Mouse (Mus musculus) forebrain, embryonic 14.5 days (tissue): ENCODE results near the gene Wdr3. TPM values are rescaled to one million over a fixed set of nuclear protein-coding genes. Genes with fewer than 3 reads are reported as not detected.

Experiments used
- ATAC-seq: fragments of 200-750 bp; cut with Nextera tagmentation; 2 replicates; pipeline ENCODE4 v1.8.0; 2017; ENCODE audit warnings: mild to moderate bottlenecking, moderate library complexity
- DNase-seq: peaks from one replicate; pipeline ENCODE4 v3.0.0-alpha.2; 2015; ENCODE audit warnings: low spot score
- H3K27ac ChIP-seq: fragments of 300-500 bp; sonication (generic); 2 replicates; pipeline ENCODE4 v1.5.1; 2014; ENCODE audit warnings: low read depth, mild to moderate bottlenecking, control low read depth, low read length, moderate library complexity
- H3K27me3 ChIP-seq: fragments of 300-500 bp; sonication (generic); replicated peaks from 2 replicates; pipeline ENCODE4 v1.6.1; 2014; ENCODE audit warnings: low read length, control low read depth, mixed read lengths; ENCODE audit not compliant: control insufficient read depth, insufficient read depth
- H3K36me3 ChIP-seq: fragments of 300-500 bp; sonication (generic); 2 replicates; pipeline ENCODE4 v1.6.1; 2014; ENCODE audit warnings: low read length, control low read depth; ENCODE audit not compliant: control insufficient read depth, insufficient read depth
- H3K4me1 ChIP-seq: fragments of 300-500 bp; sonication (generic); 2 replicates; pipeline ENCODE4 v1.6.1; 2014; ENCODE audit warnings: antibody characterized with exemption, low read length, control low read depth; ENCODE audit not compliant: control insufficient read depth, insufficient read depth
- H3K4me2 ChIP-seq: fragments of 300-500 bp; sonication (generic); 2 replicates; pipeline ENCODE4 v1.6.1; 2014; ENCODE audit warnings: mild to moderate bottlenecking, control low read depth, low read length
- H3K4me3 ChIP-seq: fragments of 300-500 bp; sonication (generic); 2 replicates; pipeline ENCODE4 v1.5.1; 2014; ENCODE audit warnings: low read depth, low read length, control low read depth
- H3K9ac ChIP-seq: fragments of 300-500 bp; sonication (generic); 2 replicates; pipeline ENCODE4 v1.6.1; 2014; ENCODE audit warnings: mild to moderate bottlenecking, low read length, control low read depth, moderate library complexity
- H3K9me3 ChIP-seq: fragments of 300-500 bp; sonication (generic); replicated peaks from 2 replicates; pipeline ENCODE4 v1.6.1; 2016; ENCODE audit warnings: low read length, control low read depth, mixed read lengths; ENCODE audit not compliant: control insufficient read depth
- WGBS: fragments of 180-500 bp; shearing (Covaris S2); extraction: QIAGEN DNeasy Blood & Tissue Kit; methylation state at CpG from one replicate; pipeline ENCODE4 v1.1.7; 2014; 5-methylcytosine and 5-hydroxymethylcytosine counted together
- polyA plus RNA-seq: library from polyadenylated mRNA; unstranded; fragments of >200 nt; fragmentation: Nextera tagmentation; extraction: Ambion mirVana; gene quantifications from 2 replicates; pipeline ENCODE4 v1.2.1, GENCODE M21; 2014

The Wdr3 gene
- 43.7 and 43.8 TPM in 2 replicates for polyA plus RNA-seq

DNA sequence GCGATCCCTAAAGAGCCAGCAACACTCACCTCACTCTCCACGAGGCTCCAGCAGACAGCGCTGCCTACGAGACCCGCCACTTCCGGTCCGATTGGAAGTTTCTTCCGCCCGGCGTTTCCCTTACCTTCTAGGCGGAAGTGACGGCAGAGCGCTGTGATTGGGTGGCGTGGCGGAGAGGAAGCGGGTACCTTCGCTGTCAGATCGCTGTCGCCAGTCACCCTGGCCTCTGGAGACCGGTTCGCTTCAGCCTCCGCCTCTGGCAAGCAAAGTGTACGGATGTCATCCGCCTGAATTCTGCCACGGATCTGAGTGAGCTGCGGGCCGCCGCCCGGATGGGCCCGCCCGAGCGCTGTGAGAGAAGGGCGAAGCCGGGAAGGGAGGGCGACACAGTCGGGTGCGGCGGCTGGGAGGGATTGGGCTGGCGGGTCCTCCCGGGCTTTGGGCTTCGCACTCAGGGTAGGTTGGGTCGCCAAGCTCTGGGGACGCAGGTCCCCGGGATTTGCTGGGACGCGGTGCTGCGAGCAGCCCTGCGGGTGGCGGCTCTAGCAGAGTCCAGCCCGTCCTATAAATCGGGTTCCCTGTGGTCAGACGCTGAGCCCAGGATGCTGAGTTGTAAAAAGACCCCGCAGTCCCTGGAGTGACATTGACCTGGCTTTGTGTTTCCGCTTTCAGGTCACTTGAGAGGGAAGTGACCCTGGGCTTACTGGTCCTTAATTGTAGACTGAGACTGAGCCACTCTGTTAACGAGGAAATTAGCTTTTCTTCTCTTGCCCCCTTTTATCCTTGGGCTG is at the start of gene Wdr3, which contains the start of gene Gdap2:
Wdr3 (minus strand) TSS at position 93 of the 791 bp plus-strand sequence.
Gdap2 (plus strand) TSS at position 67 of the 791 bp plus-strand sequence.
- peak within 1 kb of the TSS; percentile 86 for H3K9ac ChIP-seq
- H3K9me3 ChIP-seq = no peaks in the 10 kb centered on the region
- H3K36me3 ChIP-seq = peaks cover 22% of the 10 kb centered on the region
- peaks cover 7% of the 10 kb centered on the region; the same call in 1 of the 2 replicates for H3K4me1 ChIP-seq
- peak within 1 kb of the TSS; percentile 84 for H3K4me3 ChIP-seq
- ATAC-seq = peak; percentile 99
- H3K4me2 ChIP-seq = peak within 1 kb of the TSS; percentile 85
- peak; percentile 99 for DNase-seq
- no peaks in the 10 kb centered on the region for H3K27me3 ChIP-seq
- peak within 1 kb of the TSS; percentile 87 for H3K27ac ChIP-seq
- WGBS = under 1% methylated on average over 55 of the region's 55 CpGs

DNA sequence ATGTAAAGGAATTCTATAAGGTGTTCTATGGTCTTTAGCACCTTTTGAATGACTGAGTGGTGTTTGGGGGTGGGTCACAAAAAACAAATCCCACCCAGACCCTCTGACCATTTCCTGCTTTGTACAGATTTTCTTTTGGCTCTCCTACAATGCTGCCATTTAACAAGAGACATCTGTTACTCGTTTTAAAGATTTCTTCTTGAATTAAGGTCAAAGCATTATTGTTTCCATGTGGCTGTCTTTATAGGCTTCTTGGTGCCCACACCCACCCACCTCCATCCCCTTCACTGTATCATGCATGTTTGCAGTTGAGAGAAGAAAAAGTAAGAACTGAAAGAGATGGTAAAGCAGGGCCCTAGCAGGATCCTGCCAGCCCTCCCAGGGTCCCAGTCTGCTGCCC is 44.8 kb upstream of the Wdr3 start:
- H3K36me3 ChIP-seq = peaks cover 47% of the 10 kb centered on the region
- no peak overlapping the region for H3K27ac ChIP-seq
- H3K27me3 ChIP-seq = no peaks in the 10 kb centered on the region
- DNase-seq (no peak), ATAC-seq (no peak)
- H3K4me3 ChIP-seq = no peak overlapping the region
- H3K9ac ChIP-seq = no peak overlapping the region
- H3K4me1 ChIP-seq = no peaks in the 10 kb centered on the region
- no peaks in the 10 kb centered on the region for H3K9me3 ChIP-seq
- 63% methylated on average over 1 of the region's 1 CpGs for WGBS
- no peak overlapping the region for H3K4me2 ChIP-seq

DNA sequence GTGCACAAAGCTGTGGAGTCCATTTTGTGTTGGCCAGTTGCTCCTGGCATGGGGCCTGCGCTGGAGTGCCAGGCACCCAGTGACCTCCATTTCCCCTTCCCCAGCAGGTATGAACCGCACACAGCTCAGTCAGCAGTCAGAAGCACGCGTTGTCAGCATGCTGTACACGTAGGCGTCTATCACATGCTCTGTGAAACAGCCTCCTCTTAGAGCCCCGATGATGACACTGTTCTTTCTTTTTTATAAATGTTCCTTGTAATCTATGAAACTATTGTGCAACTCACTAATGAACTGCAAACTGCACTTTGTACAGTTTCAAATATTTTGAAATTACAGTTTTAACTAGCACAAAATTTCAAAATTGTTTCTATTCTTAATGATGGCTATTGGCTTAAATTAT is 39.3 kb upstream of the Wdr3 start:
- H3K4me2 ChIP-seq = no peak overlapping the region
- H3K4me3 ChIP-seq = no peak overlapping the region
- H3K27me3 ChIP-seq = no peaks in the 10 kb centered on the region
- no peak overlapping the region for H3K9ac ChIP-seq
- peaks cover 71% of the 10 kb centered on the region for H3K36me3 ChIP-seq
- no peak overlapping the region for H3K27ac ChIP-seq
- no peaks in the 10 kb centered on the region for H3K9me3 ChIP-seq
- 92% methylated on average over 7 of the region's 7 CpGs for WGBS
- ATAC-seq (no peak), DNase-seq (no peak)
- no peaks in the 10 kb centered on the region for H3K4me1 ChIP-seq

DNA sequence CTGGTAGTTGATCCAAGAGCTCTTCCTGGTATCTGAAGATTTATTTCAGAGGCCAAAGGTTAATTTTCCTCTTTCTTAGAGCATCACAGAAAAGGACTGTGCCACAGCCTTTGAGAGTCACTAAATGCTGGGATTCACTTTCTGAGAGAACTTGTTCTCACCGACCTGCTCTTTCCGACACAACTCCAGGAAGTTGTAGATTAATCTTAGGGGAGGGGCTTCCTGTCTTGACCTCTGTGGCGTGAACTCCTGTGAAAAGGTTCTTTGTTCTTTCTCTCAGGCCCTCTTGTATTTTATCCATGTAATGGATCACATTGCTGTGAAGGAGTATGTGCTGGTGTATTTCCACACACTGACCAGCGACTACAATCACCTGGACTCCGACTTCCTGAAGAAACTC is 32.0 kb upstream of the Wdr3 start:
- Histone ChIP-seq H3K36me3 (peaks cover 54% of the 10 kb centered on the region), H3K9ac (no peak overlapping the region), H3K27ac (no peak overlapping the region), H3K9me3 (no peaks in the 10 kb centered on the region), H3K4me2 (no peak overlapping the region), H3K4me1 (no peaks in the 10 kb centered on the region), H3K27me3 (no peaks in the 10 kb centered on the region), H3K4me3 (no peak overlapping the region)
- ATAC-seq = no peak
- 74% methylated on average over 5 of the region's 5 CpGs for WGBS
- no peak for DNase-seq

DNA sequence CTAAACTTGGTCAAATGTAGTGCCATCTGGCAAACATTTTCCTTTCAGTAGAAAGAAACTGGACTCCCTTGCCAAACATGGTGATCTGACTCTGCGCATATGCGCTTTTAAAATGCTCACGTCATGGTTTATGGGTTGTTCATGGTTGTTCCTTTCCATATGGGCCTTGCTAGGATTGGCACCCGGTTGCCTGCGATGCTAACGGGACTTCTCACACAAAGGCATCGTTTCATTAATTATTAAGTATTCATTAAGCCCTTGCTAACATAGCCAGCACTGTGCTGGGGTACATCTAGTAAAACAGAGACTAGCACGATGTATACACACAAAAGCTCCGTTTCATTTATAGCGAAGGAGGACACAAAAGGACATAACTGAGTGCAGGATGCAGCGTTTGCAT is 27.7 kb upstream of the Wdr3 start:
- ATAC-seq = peak; percentile 44; the same call in 1 of the 2 replicates
- H3K4me3 ChIP-seq = no peak overlapping the region
- H3K27me3 ChIP-seq = no peaks in the 10 kb centered on the region
- H3K4me2 ChIP-seq = no peak overlapping the region
- no peak overlapping the region for H3K27ac ChIP-seq
- WGBS = 69% methylated on average over 11 of the region's 11 CpGs
- no peaks in the 10 kb centered on the region for H3K9me3 ChIP-seq
- no peak for DNase-seq
- no peaks in the 10 kb centered on the region for H3K4me1 ChIP-seq
- no peak overlapping the region for H3K9ac ChIP-seq
- H3K36me3 ChIP-seq = peaks cover 39% of the 10 kb centered on the region

DNA sequence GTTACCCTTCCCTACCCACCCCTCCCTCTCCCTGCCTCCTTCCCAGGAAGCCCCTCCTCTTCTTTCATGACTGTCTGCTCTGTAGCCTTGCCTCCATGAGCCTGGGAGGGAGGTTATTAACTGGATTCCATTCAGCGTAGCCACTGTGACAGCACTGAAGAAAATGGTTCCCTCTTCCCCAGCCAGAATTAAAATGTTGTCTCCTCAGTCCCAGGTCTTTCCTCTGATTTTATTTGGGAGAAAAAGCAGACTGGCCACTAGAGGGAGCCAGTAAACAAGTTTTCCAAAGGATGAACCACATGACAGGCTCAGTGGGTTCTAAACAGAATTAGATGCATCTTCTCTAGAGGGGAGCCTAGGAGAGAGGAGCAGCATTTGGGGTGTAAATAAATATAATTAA is 27.2 kb upstream of the Wdr3 start:
- H3K36me3 ChIP-seq = peaks cover 39% of the 10 kb centered on the region
- DNase-seq = peak; percentile 87
- WGBS = 45% methylated on average over 1 of the region's 1 CpGs
- H3K9ac ChIP-seq = no peak overlapping the region
- peak; percentile 85 for ATAC-seq
- no peak overlapping the region for H3K27ac ChIP-seq
- H3K4me2 ChIP-seq = no peak overlapping the region
- H3K4me3 ChIP-seq = no peak overlapping the region
- no peaks in the 10 kb centered on the region for H3K9me3 ChIP-seq
- H3K4me1 ChIP-seq = no peaks in the 10 kb centered on the region
- H3K27me3 ChIP-seq = no peaks in the 10 kb centered on the region

DNA sequence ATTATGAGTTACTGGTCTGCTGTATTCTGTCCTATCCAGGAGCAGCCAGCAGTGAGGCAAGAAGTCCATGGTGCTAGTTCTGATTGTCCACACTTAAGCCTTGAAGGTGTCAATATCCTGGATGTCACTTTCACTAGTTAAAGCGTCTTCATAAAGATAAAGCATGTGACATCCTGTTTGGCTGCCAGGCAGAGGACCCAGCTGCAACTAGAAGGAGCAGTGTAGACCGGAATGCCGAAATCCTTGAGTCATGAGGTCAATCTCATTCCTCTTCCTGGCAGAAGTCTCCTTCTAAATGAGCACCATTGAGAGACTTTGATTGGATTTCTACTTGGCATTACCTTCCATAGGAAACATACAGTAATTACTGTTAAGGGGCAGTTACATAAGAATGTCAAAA is 18.3 kb upstream of the Wdr3 start:
- H3K4me2 ChIP-seq = no peak overlapping the region
- peaks cover 74% of the 10 kb centered on the region for H3K36me3 ChIP-seq
- no peaks in the 10 kb centered on the region for H3K27me3 ChIP-seq
- H3K27ac ChIP-seq = no peak overlapping the region
- DNase-seq (no peak), ATAC-seq (no peak)
- WGBS = 87% methylated on average over 3 of the region's 3 CpGs
- no peak overlapping the region for H3K4me3 ChIP-seq
- no peaks in the 10 kb centered on the region for H3K9me3 ChIP-seq
- no peaks in the 10 kb centered on the region for H3K4me1 ChIP-seq
- no peak overlapping the region for H3K9ac ChIP-seq

DNA sequence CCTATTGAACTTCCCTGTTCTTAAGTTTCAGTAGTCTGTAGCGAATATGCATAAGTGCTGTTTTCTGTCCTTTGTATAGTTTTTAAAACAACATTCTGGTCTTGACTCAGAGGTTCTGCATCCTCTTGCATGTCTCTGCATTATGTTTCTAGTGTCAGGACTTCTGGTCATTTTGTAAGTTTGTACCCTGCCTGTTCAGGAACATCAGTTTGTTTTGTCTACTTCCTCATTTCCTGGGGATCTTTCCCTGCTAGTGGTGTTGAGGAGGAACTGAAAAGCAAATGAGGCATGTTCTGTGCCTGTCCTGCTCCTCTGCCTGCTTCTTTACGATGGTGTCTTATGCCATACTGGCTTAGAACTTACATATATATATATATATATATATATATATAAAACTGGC is 13.8 kb upstream of the Wdr3 start:
- peaks cover 86% of the 10 kb centered on the region for H3K36me3 ChIP-seq
- no peaks in the 10 kb centered on the region for H3K27me3 ChIP-seq
- H3K9ac ChIP-seq = no peak overlapping the region
- ATAC-seq (no peak), DNase-seq (no peak)
- no peak overlapping the region for H3K4me3 ChIP-seq
- 91% methylated on average over 2 of the region's 2 CpGs for WGBS
- H3K9me3 ChIP-seq = no peaks in the 10 kb centered on the region
- no peak overlapping the region for H3K4me2 ChIP-seq
- no peaks in the 10 kb centered on the region for H3K4me1 ChIP-seq
- no peak overlapping the region for H3K27ac ChIP-seq

DNA sequence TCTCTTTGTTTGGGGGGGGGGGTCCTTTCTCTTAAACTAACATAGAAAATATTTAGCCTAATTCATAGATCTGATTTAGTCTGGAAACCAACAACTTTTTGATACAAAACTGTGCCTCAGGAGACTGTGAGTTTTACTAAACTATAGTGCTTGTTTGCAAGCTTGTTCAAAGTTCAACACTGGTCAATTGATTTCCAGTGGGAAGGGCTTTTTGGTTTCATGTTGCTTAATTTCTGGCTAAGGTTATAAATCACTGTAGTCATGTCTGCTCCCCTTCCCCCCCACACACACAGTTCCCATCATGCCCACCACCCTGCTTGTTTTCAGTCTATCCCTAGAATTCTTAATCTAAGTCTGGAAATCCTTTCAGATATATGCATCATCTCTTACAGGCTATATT is 2.8 kb upstream of the Wdr3 start:
- Histone ChIP-seq H3K27ac (no peak overlapping the region), H3K9me3 (no peaks in the 10 kb centered on the region), H3K27me3 (no peaks in the 10 kb centered on the region), H3K36me3 (peaks cover 14% of the 10 kb centered on the region), H3K4me1 (peaks cover 7% of the 10 kb centered on the region; the same call in 1 of the 2 replicates), H3K4me2 (no peak overlapping the region), H3K9ac (no peak overlapping the region), H3K4me3 (no peak overlapping the region)
- no peak for ATAC-seq
- DNase-seq = no peak
